Mouse (Mus musculus) cortical plate, adult 2 months (tissue): Measurements from ENCODE around the gene Ap5z1.
A peak's percentile ranks its signal among the peaks of the same experiment; 100 is the strongest.

Experiments used
- CTCF ChIP-seq: fragments of 200-500 bp; IDR thresholded peaks from 2 replicates; pipeline ENCODE4 v1.5.1; 2011; ENCODE audit warnings: mild to moderate bottlenecking, control low read depth, low read length; ENCODE audit not compliant: insufficient read depth; ENCODE audit errors: extremely low read depth
- POLR2A ChIP-seq: fragments of 200-500 bp; IDR thresholded peaks from 2 replicates; pipeline ENCODE4 v1.6.1; 2011; ENCODE audit warnings: mild to moderate bottlenecking, low read length, control low read depth; ENCODE audit not compliant: insufficient read depth; ENCODE audit errors: extremely low read depth

DNA sequence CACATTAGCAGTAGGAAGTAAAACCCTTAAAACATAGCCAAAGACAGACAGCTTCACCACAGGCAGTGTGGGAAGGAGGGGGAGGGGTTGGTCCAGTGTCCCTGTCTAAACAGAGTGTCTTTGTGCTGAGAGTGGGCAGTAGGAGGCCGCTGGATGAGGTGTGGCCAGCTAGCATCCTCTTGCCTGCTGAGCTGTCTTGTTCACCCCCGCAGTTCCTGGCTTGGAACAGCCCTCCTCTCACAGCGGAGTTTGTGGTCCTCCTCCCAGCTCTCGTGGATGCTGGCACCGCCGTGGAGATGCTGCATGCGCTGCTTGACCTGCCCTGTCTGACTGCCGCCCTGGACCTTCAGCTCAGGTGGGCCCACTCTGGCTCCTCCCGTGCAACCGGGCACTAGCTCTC, 10.0 kb downstream of the Ap5z1 start:
- no peak for TF ChIP-seq CTCF
- peak; percentile 46; the same call in 1 of the 2 replicates for TF ChIP-seq POLR2A
